Mouse (Mus musculus): Measurements from ENCODE around the gene Stk4.

- TF ChIP-seq CTCF (IDR thresholded peaks at IDR 0.05; ENCODE audit: low read depth, low read length) (no peak), POLR2A (IDR thresholded peaks at IDR 0.05; ENCODE audit: borderline replicate concordance, low read depth, low read length) (no peak)
Measured at GRCm38 (mm10) chr2:164106287-164107035, 36.3 kb downstream of the Stk4 start.
